Mouse (Mus musculus): Measurements from ENCODE around the gene Eomes.

Eomes gene

GRCm38 (mm10) chr9:118520858-118521257 is 42.8 kb downstream of the Eomes start:
- peak; percentile 42 for DNase-seq

DNA sequence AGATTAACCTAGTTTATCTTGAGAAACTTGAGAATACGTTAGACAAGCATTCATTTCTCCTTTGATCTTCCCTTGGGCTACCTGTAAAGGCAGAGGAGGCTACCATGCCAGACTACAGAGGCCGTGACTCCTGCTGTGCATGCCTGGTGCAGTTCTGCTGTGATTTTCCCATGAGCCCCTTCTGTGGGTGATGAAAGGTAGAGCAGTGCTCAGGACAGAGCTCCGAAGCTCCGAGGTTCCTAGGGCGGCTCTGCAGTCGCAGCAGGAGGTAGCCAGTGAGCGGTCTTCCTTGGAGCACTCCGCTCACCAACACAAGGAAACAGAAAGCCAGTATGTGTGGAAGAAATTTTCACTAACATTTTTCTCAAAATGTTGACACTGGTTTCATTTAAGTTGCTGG is 43.6 kb downstream of the Eomes start:
- no peak for DNase-seq

- no peak for DNase-seq
These were observed 45.7 kb downstream of the Eomes start for GRCm38 (mm10) chr9:118523738-118524137.

DNA sequence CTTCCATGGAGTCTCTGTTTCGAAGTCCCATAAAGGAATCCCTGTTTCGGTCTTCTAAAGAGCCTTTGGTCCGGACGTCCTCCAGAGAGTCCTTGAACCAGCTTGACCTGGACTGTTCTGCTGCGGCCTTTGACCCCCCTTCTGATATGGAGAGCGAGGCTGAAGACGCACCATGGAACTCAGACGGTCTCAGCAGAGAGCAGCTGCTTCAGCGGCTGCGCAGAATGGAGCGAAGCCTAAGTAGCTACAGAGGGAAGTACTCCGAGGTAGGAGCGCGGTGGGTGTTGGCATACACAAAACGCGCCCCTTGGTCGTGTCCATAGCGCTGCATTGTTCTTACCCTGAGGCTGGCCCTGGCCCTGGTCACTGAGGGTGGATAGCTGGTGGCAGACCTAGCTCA is 49.0 kb downstream of the Eomes start:
- DNase-seq = no peak

DNA sequence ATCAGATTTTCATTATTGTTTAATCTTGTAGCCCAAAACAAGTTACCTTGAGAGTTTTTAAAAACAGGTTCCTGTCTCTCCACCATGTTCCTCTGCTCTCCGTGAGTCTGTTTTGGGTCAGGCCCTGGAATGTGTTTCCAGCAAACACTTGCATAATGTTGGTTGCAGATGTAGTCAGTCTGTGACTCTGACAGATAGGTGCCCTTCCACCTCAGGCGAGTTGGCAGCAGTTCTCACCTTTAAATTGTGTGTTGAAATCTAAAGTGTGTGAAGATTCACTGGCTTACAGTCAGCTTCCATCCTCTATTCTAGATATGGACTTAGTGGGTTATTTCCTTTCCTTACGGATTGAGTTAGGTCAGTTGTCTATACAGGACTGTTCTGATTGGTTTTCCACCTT is 51.8 kb downstream of the Eomes start:
- DNase-seq = no peak

- no peak for DNase-seq
These were observed 52.7 kb downstream of the Eomes start for GRCm38 (mm10) chr9:118530679-118531078.

GRCm38 (mm10) chr9:118532516-118533205 is 54.6 kb downstream of the Eomes start:
- DNase-seq = no peak

Data from embryo, embryonic 11 days (tissue).